23 mouse cellular contexts compared by ENCODE assay signal in the genomic region with DNA sequence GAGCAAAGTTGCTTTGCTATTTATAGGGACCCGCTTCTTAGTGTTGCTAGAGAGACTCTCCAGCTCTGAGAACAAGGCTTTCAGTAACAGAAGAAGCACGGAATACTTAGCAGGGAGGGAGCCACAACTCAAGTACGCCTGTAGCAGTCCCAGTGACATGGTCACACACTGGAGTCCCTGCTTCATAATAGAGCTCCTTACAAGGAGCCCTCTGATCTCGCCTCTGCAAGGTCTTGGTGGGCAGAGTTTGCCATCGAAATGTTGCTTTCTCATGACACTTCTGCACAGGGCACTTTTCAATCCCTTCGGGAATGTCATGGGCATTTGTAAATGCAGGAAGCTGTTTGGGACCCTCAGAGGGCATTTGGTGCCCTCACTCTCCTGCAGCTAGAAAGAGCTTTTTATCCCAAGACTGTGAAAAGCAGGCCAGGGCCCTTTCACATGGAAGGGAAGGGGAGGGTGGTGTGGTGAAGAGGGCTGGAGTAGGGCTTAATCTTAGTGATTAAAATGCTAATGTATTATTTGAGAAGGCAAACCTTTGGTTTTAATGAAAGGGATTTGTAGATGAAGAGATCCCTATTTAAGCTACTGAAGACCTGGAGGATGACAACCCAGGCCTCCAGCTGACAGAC.
A peak's percentile ranks its signal among the peaks of the same experiment; 100 is the strongest.
DNase-seq lines count a peak whose midpoint lies in the region; ATAC-seq and TF ChIP-seq lines count a peak whose summit lies in the region.
"Had no signal": no experiment of that assay in that cellular context is flagged by ENCODE, and none has a peak within 500 bp of the region (broad histone marks: within the 10 kb centered on the region; RNA-seq: fewer than 3 reads in every experiment).

No protein-coding gene starts in this region.

- no peak for TF ChIP-seq CTCF in forebrain, postnatal 0 days (IDR thresholded peaks at IDR 0.05; ENCODE audit: low read depth)
- no peak for TF ChIP-seq CTCF in midbrain, postnatal 0 days (IDR thresholded peaks at IDR 0.05)

- peak; percentile 18 for DNase-seq in brain, adult 2 months (ENCODE audit: low read depth, low spot score)
- DNase-seq in forebrain, embryonic 11.5 days (ENCODE audit: low spot score): no peak
- DNase-seq in forebrain, postnatal 0 days: peak; percentile 21
- DNase-seq in midbrain, postnatal 0 days (ENCODE audit: low spot score): no peak
- no peak for DNase-seq in layer of hippocampus, adult 11-12 months (ENCODE audit: low spot score)
- no peak for DNase-seq in urinary bladder, postnatal 10 days (ENCODE audit: low spot score)
- DNase-seq: adrenal gland, adult 2 months; cerebellum, adult 8-10 months; cerebellum, postnatal 36 days; embryo, embryonic 11 days; heart, postnatal 14 days; kidney, postnatal 25 days; lung, embryonic 14.5 days; lung, postnatal 36 days had no signal

- H3K27ac ChIP-seq in forebrain, embryonic 11.5 days (ENCODE audit: low read depth, low read length): peak overlapping the region; percentile 50; the same call in 1 of the 2 replicates
- H3K27ac ChIP-seq in forebrain, postnatal 0 days (ENCODE audit: low read depth, low read length): peak overlapping the region; percentile 59
- no peak overlapping the region for H3K27ac ChIP-seq in midbrain, postnatal 0 days (ENCODE audit: low read depth, low read length)
- H3K27ac ChIP-seq: embryonic facial prominence, embryonic 13.5 days; heart, embryonic 13.5 days; limb, embryonic 15.5 days; liver, embryonic 14.5 days; stomach, postnatal 0 days had no signal

- WGBS in forebrain, embryonic 11.5 days: 34% methylated on average over 6 of the region's 6 CpGs
- WGBS in forebrain, postnatal 0 days: 31% methylated on average over 6 of the region's 6 CpGs
- 32% methylated on average over 6 of the region's 6 CpGs for WGBS in midbrain, postnatal 0 days

- peaks cover 4% of the 10 kb centered on the region; the same call in 1 of the 2 replicates for H3K4me1 ChIP-seq in forebrain, embryonic 11.5 days (replicated peaks; ENCODE audit: control insufficient read depth, insufficient read depth, low read length)
- 0 out of 2 replicates have a peak, but pooled peaks cover 4% of the 10 kb centered on the region for H3K4me1 ChIP-seq in forebrain, postnatal 0 days (ENCODE audit: insufficient read depth)
- H3K4me1 ChIP-seq in midbrain, postnatal 0 days (ENCODE audit: insufficient read depth, low read length): no peaks in the 10 kb centered on the region
- H3K4me1 ChIP-seq: heart, embryonic 13.5 days; megakaryocyte, embryonic 14.5 days had no signal

- H3K36me3 ChIP-seq in forebrain, embryonic 11.5 days (ENCODE audit: control insufficient read depth, insufficient read depth, low read length): no peaks in the 10 kb centered on the region
- H3K36me3 ChIP-seq in forebrain, postnatal 0 days (ENCODE audit: insufficient read depth): no peaks in the 10 kb centered on the region
- no peaks in the 10 kb centered on the region for H3K36me3 ChIP-seq in midbrain, postnatal 0 days (ENCODE audit: insufficient read depth, low read length)
- H3K36me3 ChIP-seq: embryonic facial prominence, embryonic 13.5 days; heart, embryonic 13.5 days; limb, embryonic 15.5 days had no signal

- no peak overlapping the region for H3K4me3 ChIP-seq in forebrain, embryonic 11.5 days (ENCODE audit: low read depth, low read length)
- no peak overlapping the region for H3K4me3 ChIP-seq in forebrain, postnatal 0 days (ENCODE audit: low read depth, low read length)
- H3K4me3 ChIP-seq in midbrain, postnatal 0 days (ENCODE audit: low read depth, low read length): no peak overlapping the region
- H3K4me3 ChIP-seq: embryonic facial prominence, embryonic 13.5 days; heart, embryonic 13.5 days; limb, embryonic 15.5 days; megakaryocyte, embryonic 14.5 days had no signal

- H3K4me2 ChIP-seq in forebrain, embryonic 11.5 days (ENCODE audit: low read depth, low read length, severe bottlenecking): no peak overlapping the region
- H3K4me2 ChIP-seq in forebrain, postnatal 0 days (ENCODE audit: low read depth): no peak overlapping the region
- no peak overlapping the region for H3K4me2 ChIP-seq in midbrain, postnatal 0 days (ENCODE audit: low read depth, low read length, poor library complexity, severe bottlenecking)
- H3K4me2 ChIP-seq: embryonic facial prominence, embryonic 13.5 days; heart, embryonic 13.5 days; limb, embryonic 15.5 days; lung, embryonic 14.5 days had no signal

- H3K27me3 ChIP-seq in forebrain, embryonic 11.5 days (ENCODE audit: control insufficient read depth, insufficient read depth, low read length): no peaks in the 10 kb centered on the region
- H3K27me3 ChIP-seq in forebrain, postnatal 0 days (ENCODE audit: insufficient read depth, low read length): no peaks in the 10 kb centered on the region
- no peaks in the 10 kb centered on the region for H3K27me3 ChIP-seq in midbrain, postnatal 0 days (ENCODE audit: insufficient read depth, low read length)
- H3K27me3 ChIP-seq: embryonic facial prominence, embryonic 13.5 days; heart, embryonic 13.5 days; limb, embryonic 15.5 days; megakaryocyte, embryonic 14.5 days had no signal

- no peak overlapping the region for H3K9ac ChIP-seq in forebrain, embryonic 11.5 days (ENCODE audit: low read length)
- no peak overlapping the region for H3K9ac ChIP-seq in forebrain, postnatal 0 days
- no peak overlapping the region for H3K9ac ChIP-seq in midbrain, postnatal 0 days (replicated peaks; ENCODE audit: low read length, poor library complexity, severe bottlenecking)
- H3K9ac ChIP-seq: embryonic facial prominence, embryonic 13.5 days; heart, embryonic 13.5 days; limb, embryonic 15.5 days; liver, embryonic 14.5 days; lung, embryonic 14.5 days had no signal

- ATAC-seq in forebrain, embryonic 11.5 days (replicated peaks; ENCODE audit: low FRiP score): peak; percentile 51; the same call in 1 of the 2 replicates
- ATAC-seq in forebrain, postnatal 0 days: peak; percentile 67
- ATAC-seq in midbrain, postnatal 0 days (ENCODE audit: low FRiP score): 0 out of 2 replicates have a peak, but pooled peaks have one; percentile 16
- ATAC-seq in granulocyte monocyte progenitor cell, adult 5-6 weeks (replicated peaks; ENCODE audit: poor library complexity, severe bottlenecking): no peak
- ATAC-seq: CD4-positive, CD25-positive, alpha-beta regulatory T cell, adult 4 months; intestine, postnatal 0 days had no signal

- no peaks in the 10 kb centered on the region for H3K9me3 ChIP-seq in forebrain, embryonic 11.5 days (ENCODE audit: control insufficient read depth, low read length)
- H3K9me3 ChIP-seq in forebrain, postnatal 0 days (ENCODE audit: low read length): no peaks in the 10 kb centered on the region
- no peaks in the 10 kb centered on the region for H3K9me3 ChIP-seq in midbrain, postnatal 0 days (ENCODE audit: low read length)
- H3K9me3 ChIP-seq: heart, embryonic 13.5 days; limb, embryonic 15.5 days had no signal

Comparison
In these comparisons a context has a peak if more than half of its experiments do, and no peak if none do; other contexts are left out.
1. DNase-seq: peak in brain, adult 2 months (single experiment) and forebrain, postnatal 0 days (single experiment); none in forebrain, embryonic 11.5 days (single experiment), midbrain, postnatal 0 days (single experiment), layer of hippocampus, adult 11-12 months (single experiment) and urinary bladder, postnatal 10 days (single experiment).